Mouse (Mus musculus) T-helper 17 cell (primary cell): Measurements from ENCODE around the gene Gabpb2.

Source experiments
- in situ Hi-C, 2 experiments: fragments of 300-600 bp; cut with MboI, MseI; formaldehyde crosslinking; loops; 1 replicate in 1 of 2; 2 replicates in 1 of 2; pipeline ENCODE4 v1.15.1; 2025; ENCODE audit warnings: high pct_unique_total_duplicates in 2 of 2

Gabpb2 gene

DNA sequence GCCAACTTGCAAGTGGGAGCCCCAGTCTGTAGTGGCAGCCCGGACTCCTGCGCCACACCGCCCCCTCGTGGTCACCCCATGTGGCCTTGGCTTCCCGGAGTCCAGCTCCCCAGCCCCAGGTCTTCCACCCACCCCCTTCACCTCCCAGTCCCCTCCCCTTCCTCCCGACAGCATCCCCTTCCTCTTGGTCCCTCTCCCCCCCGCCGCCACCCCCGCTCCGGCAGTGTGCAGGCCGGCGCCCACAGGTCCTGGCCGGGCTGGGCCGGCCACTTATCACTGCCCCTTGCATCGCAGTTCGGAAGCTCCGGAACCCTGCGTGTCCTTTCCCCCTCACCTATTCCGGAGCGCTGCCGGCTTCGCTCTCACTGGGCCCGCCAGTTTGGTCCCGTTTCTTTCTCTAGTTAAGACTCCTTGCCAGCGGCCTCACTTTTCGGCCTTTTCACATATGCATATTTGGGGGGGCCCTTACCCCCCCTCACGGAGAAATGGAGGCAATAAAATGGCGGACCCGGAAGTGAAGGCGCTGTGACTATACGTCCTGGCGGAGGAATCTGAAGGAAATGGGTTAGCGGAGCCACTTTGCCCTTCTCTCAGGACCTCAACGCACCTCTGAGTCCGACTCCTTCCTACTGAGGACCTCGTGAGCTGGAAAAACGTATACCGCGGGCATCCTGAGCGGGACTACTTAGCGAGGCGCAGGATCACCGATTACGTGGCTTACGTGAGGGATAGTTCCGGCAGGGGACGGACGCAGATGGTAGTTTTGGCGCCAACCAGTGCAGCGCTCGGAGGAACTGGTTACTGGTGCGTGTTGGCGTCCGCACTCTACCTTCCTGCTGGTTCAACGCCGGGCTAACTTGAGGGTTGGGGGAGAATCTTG, at the start of gene Gabpb2:
Gene Gabpb2 (minus strand): TSS at position 662 of the 880 bp plus-strand sequence.
- in situ Hi-C loops = no loop called here

DNA sequence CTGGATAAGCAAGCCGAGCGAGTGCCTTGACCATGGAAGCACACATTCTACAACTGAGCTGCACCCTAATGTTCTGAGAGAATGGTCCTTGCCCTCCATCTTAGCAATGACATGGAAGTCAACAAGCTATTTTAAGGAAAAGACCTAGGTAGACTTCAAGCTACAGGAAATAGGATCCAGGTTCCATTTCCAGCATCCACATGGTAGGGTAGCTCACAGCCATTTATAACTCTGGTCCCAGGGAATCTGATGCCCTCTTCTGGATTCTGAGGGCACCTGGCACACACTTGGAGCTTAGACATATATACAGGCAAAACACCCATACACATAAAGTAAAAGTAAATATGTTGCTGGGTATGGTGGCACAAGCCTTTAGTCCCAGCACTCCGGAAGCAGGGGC, 48.3 kb upstream of the Gabpb2 start:
- in situ Hi-C loops = loop anchor here in 1 of 2 experiments (10.0 kb wide), 1 partner anchor 121 kb away; the partner anchor contains the start of gene Tnfaip8l2

DNA sequence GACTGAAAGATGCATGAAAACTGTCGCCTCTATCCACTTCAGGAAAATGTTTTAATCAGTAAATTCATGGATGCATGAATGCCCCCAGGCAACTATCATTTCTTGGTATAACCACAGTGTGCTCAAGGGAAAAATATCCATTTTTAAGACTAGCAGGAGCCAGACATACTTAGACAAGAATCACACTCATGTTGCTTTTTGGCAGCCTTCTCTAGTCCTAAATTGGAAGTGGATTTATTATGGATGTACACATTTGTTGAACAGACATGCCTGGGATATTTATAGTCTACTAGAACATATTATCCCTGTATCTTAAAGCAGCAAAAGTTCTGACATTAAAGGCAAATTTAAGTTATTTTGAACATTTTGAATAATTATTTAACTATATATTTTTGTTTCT, 47.0 kb upstream of the Gabpb2 start:
- in situ Hi-C loops = loop anchor here in 1 of 2 experiments (10.0 kb wide), 1 partner anchor 120 kb away; the partner anchor contains the start of gene Tnfaip8l2

DNA sequence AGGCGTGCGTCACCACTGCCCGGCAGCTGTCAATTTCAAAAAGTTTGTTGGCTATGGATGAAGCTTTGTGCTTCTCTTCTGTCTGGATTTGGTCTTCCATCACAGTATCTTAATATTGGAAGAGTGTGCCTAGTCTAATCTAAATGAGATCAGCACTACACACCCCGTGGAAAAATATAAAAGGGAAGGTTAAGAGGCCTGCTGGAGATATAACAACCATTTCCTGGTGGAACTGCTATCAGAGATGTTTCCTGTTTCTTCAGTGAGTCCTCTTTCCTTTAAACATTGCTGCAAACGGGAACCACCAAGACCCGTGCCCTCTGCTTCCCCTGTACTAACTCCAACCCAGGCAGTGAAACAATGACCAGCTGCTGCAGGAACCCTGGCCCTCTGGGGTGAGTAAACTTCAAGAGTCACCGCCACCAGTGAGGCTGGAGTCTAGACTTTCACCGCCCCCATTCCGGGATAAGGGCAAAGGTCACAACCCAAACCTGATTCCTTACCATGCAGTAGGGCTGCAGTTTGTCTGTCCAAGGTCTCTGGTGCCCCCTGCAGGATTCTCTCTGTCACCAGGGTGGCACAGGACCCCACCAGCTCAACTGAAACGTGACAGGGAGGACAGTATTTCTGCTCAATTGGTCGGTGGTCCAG, 45.5 kb upstream of the Gabpb2 start:
- in situ Hi-C loops = loop anchor here in 1 of 2 experiments (10.0 kb wide), 1 partner anchor 118 kb away; the partner anchor contains the start of gene Tnfaip8l2

DNA sequence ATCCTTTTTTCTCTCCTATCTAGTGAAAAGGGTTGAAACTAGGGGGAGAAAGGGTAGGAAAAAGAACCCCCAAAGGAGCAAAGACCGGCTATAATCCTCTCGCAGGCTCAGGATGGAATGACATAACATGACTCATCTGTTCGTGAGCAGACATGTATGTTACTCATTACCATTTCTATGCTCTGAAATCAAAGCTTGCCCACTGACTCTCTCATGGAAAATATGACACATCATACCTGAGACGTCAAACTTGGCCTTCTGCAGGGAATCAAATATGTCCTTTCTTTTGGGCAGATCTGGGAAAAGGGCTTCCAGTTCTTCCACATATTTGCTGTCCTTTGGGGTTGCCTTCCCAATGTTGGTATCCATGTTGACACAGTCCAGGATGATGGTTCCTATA, 44.3 kb upstream of the Gabpb2 start:
- in situ Hi-C loops = loop anchor here in 1 of 2 experiments (10.0 kb wide), 1 partner anchor 117 kb away; the partner anchor contains the start of gene Tnfaip8l2

DNA sequence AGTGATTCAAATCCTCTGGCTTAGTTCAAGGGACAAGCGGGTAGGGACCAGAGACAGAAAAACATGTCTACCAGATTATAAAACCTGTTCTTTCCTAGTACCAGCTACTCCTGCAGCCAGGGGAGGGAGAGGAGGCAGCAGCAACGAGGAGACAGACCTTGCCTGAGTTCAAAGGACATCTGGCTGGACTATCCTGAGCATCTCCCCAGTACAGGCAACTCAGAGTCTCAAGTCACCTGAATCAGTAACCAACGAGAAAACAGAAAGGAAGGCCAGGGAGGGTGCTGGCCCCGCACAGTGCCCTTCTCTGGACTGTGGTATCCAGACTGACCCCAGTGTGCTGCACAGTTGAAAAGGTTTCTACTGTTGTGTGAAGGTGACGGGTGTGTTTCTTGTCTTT, 39.2 kb upstream of the Gabpb2 start:
- in situ Hi-C loops = loop anchor here in 1 of 2 experiments (5.0 kb wide), 1 partner anchor 50 kb away; no protein-coding TSS in a partner anchor

DNA sequence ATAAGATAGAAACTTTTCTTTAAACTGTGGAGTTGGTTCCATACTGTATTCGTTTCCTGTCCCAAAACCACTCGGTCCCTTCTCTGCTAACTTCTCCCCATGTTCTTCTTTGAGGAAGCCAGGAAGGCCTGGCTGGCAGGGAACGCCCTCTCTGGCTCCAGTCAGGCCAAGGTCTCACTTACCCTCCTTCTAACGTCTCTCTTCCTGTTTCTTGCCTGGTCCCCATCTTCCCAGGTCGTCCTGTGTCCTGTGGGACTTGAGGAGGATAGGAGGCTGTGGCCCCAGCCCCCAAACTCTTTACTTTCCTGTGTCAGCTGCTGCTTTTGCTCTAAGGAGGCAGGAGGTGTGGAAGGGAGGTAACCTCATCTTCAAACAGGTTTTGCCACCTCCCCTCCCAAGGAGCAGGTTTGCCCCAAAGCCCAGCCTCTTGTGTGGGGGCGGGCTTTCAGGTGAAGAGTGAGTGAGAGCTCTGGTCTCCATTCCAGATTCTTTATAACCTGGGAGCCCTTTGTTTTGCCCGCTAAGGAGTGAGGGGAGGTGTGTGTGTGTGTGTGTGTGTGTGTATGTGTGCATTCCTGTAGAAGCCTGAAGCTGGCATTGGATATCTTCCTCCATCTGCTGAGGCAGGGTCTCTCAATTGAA, 33.2 kb upstream of the Gabpb2 start, which contains the start of gene Bnipl:
Gene Bnipl (minus strand): TSS at position 411 of the 642 bp plus-strand sequence.
- in situ Hi-C loops = no loop called here

DNA sequence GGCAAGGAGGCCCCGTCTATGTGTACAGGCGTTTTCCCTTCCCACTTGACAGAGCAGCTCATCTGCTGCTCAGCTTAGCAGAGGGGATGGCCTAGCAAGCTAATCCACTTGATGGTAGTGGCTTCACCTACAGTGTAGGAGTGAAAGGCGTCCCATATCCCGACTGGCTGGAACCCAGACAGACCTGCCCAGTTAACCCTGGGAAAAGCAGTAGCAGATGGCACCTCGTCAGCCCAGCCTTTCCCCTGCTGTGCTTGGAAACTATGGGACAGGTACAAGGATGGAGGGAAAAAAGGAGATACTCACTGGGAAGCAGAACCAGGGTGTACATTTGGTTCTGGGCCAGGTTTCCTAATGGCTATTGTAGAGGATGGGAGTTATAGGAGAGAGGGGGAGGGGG, 32.6 kb upstream of the Gabpb2 start:
- in situ Hi-C loops = no loop called here

DNA sequence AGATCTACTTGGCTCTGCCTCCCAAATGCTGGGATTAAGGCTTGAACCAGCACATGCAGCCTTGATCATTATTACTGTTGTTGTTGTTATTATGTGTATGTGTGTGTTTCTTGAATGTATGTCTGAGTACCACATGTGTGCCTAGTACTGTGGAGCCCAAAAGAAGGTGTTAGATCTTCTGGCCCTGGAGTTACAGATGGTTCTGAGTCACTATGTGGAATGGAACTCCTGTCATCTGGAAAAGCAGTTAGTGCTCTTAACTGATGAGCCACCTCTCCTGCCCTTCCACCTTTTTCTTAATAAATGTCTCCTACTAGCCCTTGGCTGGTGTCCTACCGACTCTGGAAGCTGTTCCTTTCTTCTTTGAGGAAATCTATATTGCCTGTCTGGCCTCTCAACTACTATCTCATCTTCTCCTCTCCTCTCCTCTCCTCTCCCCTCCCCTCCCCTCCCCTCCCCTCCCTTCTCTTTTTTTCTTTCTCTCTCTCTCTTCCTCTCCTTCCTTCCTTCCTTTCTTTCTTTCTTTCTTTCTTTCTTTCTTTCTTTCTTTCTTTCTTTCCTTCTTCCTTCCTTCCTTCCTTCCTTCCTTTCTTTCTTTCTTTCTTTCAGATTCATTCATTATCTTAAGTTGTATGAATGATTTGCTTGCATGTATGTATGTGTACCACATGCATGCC, 30.1 kb upstream of the Gabpb2 start:
- in situ Hi-C loops = no loop called here

DNA sequence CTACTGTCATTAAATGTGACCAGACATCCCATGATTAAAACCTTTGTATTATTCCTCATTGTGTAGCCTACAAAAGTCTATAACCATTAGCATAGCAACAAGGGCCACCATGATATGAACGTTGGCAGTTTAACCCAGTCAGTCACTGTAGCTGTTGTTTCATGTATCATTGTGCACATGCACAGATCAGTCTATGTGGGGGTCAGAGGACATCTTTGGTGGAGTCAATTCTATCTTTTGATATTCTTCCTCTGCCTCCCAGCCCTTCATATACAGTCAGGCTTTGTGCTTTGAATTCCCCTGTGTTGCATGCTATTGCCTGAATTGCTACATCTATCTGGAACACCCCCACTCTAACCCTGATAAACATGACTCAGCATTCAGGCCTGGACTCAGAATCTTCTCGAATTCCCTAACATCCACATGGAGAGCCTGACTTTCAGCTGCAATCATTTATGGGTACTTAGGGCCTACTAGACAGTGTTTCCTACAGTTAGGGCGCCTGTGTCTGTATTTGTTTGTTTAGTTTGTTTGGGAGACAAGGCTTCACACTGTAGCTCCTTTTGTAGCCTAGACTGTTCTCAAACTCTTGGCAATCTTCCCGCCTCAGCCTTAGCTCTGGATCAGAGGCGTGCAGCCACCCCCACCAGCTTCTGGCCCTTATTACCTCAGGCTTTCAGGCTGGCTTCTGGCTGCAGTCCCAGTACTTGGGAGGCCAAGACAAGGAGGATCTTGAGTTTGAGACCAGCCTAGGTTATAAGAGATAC, 28.9 kb upstream of the Gabpb2 start:
- in situ Hi-C loops = no loop called here

DNA sequence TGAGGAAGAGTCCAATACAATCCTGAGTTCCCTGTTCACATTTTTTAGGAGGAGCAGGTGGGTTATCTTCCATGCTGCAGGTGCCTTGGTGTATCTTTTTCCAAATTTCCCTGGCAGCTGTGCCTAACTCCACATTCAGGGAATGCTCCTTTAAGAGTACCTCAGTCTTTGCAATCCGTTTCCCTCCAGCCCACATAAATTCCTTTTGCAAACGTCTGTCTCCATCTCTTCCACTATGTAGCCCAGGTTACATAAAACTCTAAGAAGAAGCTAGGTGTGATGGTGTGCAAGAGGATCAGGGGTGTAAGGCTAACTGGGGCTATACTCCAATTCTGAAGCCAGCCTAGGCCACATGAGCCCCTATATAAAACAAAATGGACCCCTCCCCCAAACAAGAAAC, 25.4 kb upstream of the Gabpb2 start:
- in situ Hi-C loops = no loop called here

DNA sequence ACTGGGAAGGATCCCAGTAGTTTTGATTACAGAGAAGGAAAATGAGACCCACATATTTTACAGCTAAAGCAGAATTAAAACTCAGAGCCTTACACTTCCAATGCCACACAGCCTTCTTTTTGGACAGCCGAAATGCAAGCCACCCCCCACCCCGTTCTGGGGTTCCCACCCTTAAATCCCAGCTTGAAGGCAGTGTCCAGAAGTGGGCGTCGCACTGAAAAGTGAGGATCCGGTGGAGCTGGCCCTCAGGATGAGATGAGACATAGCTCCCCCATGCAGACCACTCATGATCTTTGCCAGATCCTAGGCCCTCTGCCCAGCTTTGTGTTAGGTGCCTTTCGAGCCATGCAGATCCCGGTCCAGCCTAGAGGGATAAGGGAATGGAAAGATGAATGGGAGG, 23.8 kb upstream of the Gabpb2 start, which contains the start of gene Gm128:
Gene Gm128 (minus strand): TSS at position 101 of the 400 bp plus-strand sequence.
- in situ Hi-C loops = no loop called here

DNA sequence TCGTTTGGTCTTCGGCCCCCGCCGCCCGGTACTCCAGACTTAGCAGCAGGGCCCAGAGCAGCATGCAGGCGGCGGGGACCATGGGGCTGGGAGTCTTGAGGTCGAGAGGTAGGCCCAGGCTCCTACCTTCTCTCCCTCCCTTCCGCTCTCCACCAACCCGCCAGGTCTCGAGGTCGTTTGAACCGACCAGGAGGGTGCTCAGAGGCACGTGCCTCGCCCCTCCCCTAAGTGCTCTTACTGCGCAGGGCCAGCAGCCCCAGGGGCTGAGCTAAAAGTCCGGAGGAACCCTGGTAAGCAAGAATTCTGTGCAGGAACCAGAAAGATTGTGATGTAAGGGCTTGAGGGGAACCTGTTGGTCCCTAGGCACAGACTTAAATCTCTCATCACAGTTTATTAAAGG, 23.2 kb upstream of the Gabpb2 start:
- in situ Hi-C loops = no loop called here

DNA sequence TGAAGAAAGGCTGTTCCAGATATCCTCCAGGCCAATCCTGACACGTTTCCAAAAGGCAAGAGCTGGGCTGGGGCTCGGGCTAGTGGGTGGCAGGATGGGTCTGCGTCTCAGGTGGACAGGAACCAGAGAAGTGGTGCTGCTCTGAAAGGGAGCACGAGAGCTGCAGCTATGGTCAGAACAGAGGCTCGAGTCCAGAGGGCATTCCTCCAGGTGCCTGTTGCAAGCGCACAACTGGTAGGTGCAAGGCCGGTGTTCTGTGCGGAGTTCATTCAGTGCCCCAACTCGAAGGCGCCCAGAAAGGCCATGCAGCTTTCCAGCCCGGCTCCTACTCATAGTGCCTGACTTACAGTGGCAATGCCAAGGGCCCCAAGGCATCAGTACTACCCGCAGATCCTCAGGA, 22.3 kb upstream of the Gabpb2 start:
- in situ Hi-C loops = no loop called here

DNA sequence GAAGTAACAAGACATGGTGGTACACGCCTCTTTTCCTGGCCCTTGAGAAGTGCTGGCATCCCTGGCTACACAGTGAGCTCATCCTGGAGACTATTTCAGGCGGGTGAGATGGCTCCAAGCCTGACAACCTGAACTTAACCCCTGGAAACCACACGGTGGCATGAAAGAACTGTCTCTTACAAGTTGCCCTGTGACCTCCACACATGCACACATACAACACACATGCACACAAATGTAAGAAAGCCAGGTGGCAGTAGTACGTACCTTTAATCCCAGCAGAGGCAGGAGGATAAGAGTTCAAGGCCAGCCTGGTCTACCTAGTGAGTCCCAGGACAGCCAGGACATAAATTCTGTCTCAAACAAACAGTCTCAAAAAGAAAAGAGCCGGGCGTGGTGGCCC, 21.3 kb upstream of the Gabpb2 start:
- in situ Hi-C loops = no loop called here

DNA sequence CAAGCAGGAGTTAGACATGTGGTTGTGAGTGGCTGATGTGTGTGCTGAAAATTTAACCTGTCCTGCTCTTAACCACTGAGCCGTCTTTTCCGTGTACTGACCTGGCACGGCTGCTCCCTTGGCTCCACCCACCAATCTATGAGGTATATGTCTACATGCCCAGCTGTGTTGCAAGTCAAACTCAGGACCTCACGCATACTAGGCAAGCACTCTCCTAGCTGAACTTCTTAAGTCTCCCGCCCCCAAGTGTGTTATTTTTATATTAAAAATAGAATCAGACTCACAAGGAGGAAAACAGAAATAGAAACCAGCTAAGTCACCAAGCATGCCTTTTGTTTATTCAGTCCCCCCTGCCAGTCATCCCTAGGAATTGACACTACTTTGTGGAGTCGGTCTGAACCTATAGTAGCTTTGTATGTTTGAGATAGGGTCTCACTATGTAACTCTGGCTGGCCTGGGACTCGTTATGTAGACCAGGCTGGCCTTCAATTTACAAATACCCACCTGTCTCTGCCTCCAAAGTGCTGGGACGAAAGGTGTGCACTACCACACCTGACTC, 19.9 kb upstream of the Gabpb2 start:
- in situ Hi-C loops = no loop called here

DNA sequence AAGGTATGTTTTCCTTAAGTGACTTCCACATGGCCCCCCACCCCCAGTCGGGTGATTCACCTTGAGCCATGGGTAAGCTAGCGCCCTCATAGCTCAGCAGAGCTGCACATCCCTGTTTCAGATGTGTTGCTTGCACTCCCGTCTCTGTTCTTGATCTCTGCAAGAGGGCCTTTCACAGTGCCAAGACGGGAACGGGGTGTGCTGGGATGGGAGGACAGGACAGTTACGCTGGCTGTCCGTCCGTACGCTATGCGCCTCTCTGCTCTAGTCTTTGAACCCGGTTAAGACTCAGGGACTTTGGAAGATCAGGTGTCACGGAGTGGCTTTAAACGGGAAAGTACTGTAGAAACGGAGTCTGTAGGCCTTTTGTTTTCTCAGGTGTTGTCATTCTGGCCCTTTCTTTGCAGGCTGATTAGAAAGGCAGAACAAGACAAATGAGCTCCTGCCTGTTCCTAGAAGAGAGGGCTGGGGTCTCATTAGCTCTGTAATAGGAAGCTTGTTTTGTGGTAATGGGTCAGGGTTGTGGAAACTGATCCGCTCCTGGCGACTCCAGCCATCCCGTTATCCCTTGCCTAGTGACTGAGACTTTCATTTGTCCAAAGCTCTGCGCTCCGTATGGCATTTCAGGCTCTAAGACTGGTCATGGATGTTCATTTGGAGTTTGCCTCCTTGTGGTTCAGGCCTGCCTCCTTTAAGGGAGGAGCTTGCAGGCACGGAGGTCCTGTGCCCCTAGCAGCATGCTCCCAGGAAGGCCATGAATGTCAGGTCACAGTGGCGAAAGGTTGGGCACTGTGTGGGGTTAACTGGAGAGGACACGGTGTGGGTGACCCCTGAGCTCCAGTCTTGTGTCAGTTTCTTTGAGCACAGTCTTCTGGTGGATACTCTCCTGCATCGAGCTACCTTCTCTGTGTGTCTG, 17.9 kb upstream of the Gabpb2 start:
- in situ Hi-C loops = no loop called here

DNA sequence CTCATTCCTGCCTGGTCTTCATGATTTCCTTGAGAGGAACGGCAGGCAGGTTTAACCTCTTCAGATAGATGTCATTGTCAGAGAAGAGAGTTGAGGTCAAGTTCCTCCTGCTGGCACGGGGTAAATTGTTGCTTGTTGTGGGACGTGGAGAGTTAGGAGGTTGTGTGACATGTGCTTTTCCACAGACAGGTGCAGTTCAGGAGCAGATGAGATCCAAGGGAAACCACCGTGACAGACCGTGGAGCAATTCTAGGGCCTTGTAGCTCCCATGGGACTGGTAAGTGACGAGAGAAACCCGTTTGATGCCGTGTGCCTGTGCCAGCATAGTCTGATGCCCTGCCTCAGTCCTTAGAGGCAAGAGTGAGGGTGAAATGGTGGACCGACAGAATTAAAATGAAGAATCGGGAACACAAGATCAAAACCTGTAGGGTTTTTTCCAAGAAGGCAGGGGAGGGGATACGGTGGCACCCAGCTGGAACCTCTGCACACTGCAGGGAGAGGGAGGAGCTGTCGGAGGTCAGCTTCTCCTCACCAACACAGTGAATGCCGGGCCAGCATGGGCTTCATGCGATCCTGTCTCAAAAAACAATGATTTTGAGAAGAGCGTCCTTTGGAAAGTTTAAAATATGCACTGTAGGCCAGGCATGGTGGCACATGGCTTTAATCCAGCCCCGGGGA, 15.7 kb upstream of the Gabpb2 start:
- in situ Hi-C loops = no loop called here

DNA sequence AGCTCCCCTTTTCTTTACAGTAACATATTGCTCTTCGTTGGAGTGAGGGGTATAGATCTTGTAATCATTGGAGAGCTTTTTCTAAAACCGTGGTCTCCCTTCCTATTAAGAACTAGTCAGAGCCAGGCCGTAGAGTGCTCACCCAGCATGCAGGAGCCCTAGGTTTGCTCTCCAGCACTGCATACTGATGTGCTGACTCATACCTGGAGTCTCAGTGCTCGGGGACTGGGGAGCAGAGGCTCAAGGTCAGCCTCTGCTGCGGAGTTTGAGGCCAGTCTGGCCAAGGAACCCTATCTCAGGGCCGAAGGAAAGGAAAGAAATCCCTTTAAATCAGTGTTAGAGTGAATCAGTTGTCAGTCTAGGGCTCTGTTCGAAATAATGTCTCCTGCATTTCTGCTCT, 15.1 kb upstream of the Gabpb2 start:
- in situ Hi-C loops = no loop called here
